Mouse (Mus musculus) testis, adult 2 months (tissue): Measurements from ENCODE around the gene Mas1.

Source experiments
- CTCF ChIP-seq: fragments of 200-500 bp; IDR thresholded peaks from 2 replicates; pipeline ENCODE4 v1.5.1; 2012; ENCODE audit warnings: low read depth, mild to moderate bottlenecking, inconsistent platforms, low read length, moderate library complexity; ENCODE audit not compliant: control insufficient read depth, insufficient read depth, insufficient replicate concordance
- POLR2A ChIP-seq: fragments of 200-500 bp; IDR thresholded peaks from 2 replicates; pipeline ENCODE4 v1.6.1; 2012; ENCODE audit warnings: low read depth, mild to moderate bottlenecking, inconsistent platforms, low read length, moderate library complexity; ENCODE audit not compliant: control insufficient read depth

GRCm38 (mm10) chr17:12808851-12809250 is 59.1 kb downstream of the Mas1 start:
- TF ChIP-seq POLR2A (no peak), CTCF (no peak)
